Mouse (Mus musculus): ENCODE measurements at regions not wholly inside any gene's neighbourhood (a gene's known extent, or its start where the extent isn't known, plus 50 kb on each side); places are given as distances from the start of the nearest gene placed in this dataset.
A peak's percentile ranks its signal among the peaks of the same experiment; 100 is the strongest.

DNA sequence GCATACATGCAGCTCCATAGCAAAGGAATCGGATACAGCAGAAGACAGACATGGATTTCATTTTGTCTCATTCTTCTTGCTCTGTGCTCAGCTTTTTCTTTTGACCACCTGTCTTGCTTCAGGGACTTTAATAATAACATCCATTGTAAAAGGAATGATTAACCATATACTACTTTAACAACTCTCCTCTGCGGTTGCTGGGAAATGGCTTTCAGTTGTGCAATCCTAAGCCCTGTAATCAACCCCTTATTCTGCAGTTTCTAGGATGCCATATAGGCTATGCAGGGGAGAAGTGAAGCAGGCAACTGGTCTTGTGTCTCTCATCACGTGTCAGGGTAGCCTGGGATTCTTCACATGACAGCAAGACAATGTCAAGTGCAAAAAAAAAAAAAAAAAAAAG is 135.8 kb upstream of the Igf1 start:
- DNase-seq (ENCODE audit: low spot score), result no peak

DNA sequence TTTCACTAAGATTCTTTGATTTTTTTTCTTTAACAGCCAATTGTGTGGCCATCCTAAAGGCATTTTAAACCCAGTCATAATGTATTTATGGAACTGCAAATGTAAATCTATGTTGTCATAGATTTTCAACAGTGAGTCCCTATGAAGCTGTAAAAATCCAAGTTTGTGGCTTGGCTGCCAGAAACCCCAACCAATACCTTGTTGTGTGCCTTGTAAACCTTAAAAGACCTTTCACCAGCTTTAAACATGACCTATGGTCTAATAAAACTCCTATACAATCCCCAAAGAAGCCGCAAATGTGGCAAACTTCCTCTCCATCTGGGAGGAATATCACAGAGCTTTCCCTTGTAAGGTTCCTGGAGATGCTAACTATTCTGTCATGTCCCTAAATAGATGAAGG is 125.4 kb upstream of the Igf1 start:
- DNase-seq (ENCODE audit: low spot score), result no peak

DNA sequence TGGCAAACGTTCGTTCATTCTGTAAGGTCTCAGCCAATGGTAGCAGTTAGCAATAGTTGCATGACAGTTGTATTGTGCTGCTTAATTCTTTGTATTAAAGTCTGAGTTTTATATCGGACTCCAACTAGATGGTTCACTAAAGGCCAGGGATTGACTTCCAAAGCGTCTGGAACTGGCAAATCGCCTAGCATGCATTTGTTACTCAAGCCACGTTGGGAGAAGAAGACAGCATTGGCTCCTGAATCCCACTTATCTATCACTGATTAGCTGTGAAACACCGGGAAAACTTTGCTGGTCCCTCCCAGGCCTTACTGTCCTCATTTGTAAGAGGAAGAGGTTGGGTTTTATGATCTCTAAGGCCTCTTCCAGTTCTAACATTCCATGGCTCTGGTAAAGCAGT is 124.8 kb upstream of the Igf1 start:
- DNase-seq (ENCODE audit: low spot score), result peak; percentile 44

DNA sequence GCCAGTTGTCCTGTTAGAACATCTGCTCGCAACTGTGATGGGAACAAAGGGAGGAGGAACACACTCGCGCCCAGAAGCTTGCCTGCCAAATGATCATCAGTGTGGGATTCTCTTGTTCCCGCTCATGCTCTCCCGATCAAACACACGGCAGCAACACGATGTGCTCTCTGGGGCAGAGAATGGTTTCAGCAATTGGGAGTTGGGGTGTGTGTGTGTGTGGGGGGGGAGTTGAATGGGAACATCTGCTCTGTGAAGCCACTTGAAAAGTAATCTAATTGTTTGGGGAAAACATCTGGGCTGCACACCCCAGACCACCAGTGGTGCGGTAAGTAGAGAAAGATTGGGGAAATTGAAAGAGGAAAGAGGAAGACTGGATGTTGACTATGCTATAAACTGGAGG is 117.7 kb upstream of the Igf1 start:
- peak; percentile 33 for DNase-seq (ENCODE audit: low spot score)

DNA sequence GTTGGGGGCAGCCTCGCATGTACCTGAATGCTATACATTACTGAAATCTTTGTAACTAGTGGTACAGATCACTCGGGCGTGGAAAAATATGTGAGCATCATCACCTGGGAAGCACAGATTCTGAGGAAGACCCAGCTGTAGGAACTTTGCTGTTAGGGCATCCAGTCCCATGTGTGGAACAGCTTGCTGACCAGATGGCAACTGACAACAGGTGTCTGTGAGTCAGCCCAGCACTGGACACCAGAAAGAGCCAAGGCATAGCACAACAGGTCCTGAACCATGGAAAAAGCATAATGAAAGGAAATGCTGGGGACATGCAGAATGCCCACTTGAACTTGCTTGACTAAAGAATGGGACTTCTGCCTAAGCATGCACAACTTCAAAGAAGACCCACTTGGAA is 115.3 kb upstream of the Igf1 start:
- DNase-seq (ENCODE audit: low spot score), result no peak

DNA sequence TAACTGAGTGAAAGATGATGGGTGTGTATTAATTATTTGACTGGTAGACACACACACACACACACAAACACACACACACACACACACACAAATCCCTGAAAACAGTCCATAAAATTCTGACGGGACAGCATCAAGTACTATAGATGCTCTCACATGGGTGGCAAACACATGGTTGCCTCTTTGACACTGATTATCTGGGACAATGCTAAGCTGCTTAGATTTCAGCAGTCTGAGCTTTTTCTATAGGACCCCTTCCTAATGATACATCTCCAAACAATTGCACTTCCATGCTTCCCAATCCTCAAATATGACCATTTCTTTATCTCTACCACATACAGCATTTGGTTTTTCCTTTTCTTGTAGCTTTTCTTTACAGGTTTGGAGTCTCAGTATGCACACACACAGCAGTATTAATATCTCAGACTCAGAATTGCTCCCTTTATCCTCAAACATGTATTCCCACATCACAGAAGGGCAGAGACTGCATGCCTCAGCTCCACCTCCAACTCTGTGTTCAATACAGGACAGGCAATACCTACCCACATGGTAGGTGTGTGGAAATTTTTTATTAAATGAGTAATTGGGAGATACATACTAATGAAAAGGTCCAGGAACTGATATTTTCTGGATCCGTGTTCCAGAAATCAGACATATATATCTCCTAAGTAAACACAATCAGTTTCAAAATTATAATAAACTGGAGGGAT is 110.1 kb upstream of the Igf1 start:
- DNase-seq (ENCODE audit: low spot score), result no peak

DNA sequence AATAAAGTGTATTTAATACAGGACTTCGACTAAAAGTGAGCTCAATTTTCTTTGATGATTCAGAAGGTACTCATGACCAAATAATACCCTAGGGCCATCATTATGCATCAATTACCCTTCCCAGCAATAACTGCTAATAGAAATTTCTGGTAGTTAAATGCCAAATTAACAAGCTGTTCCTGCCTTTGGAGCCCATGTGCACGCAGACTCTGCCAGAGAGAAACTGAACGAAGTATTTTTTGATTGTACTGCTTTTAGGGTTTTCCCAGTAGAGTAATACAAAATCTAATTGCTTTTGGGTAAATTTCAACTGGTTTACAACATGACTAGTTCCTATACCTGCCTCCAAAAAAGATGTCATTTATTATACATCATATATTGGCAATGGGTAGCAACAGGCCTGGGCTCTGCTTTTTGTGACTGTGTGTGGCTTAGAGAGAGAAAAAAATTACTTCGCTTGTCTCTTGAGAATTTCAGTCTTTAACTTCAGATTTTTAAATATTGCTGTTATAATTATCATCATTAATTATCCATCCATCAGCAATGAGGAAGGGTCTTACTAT is 109.4 kb upstream of the Igf1 start:
- DNase-seq (ENCODE audit: low spot score), result no peak

DNA sequence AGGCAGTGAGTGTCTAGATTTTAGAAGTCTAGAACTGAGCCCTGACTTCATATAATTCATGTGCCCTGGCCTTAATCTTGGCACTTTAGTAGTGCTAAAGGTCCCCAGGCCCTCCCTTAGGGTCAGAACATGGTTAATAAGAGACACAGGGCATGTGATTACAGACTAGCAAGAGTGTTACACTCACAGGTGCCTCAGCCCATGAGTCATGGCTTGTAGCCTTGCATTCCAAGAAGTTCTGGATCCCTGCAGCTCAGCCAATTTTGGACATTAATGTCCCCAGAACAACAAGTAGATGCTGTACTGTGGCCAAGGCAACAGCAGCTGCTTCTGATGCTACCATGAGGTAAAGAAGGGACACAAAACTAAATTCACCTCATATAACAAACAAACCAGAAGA is 107.7 kb upstream of the Igf1 start:
- no peak for DNase-seq (ENCODE audit: low spot score)

DNA sequence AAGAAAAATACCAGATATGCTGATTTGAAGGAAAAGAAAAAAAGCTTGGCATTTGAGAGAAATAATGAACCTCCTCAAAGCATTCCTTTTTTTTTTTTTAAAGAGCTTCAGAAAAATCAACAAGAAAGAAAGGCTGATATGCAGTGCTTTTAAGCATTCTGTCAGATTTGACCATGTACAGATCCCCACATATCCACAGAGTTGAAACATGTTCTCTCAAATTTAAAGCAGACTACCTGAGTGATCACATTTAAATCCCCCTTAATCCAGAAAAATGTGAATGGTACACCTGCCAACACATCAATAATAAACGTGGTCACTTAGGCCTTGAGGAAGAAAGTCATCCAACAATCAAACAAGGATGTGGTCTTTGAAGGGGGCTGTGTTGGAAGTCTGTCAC is 107.1 kb upstream of the Igf1 start:
- DNase-seq (ENCODE audit: low spot score), result no peak

DNA sequence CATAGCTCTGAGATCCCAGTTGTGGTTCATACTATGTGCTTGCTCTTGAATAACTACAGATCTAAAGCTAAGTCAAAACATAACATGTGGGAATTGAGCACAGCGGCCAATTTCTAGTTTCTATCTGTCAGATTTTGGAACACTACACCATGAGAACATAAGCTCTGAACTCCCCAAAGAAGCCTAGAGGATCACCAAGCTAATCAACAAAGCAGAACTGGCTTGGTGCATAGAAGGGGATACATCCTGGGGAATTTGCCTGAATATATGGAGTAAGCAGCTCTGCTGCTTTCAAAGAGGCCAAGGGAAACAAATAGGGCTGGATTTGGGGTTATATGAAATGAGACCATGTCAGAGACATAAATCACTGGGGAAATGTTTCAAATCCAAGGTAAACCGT is 105.9 kb upstream of the Igf1 start:
- DNase-seq (ENCODE audit: low spot score), result no peak

DNA sequence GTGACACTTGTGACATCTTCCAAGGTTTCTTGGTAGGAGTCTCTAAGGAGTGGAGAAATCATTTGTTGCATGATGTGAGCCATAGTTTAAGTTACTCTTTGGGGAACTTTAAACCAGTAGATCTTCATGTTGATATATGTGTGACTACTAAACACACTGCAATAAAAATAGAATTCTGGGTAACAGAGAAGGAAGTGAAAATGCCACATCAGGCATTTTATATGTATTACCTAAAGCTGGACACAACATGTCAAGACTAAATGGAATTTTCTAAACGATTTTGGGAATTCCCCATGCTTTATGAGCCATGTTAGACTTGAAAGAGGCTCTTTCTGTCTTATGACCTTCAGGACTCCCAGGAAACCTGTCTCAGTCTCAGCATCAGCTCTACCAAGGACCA is 104.6 kb upstream of the Igf1 start:
- DNase-seq (ENCODE audit: low spot score), result no peak

DNA sequence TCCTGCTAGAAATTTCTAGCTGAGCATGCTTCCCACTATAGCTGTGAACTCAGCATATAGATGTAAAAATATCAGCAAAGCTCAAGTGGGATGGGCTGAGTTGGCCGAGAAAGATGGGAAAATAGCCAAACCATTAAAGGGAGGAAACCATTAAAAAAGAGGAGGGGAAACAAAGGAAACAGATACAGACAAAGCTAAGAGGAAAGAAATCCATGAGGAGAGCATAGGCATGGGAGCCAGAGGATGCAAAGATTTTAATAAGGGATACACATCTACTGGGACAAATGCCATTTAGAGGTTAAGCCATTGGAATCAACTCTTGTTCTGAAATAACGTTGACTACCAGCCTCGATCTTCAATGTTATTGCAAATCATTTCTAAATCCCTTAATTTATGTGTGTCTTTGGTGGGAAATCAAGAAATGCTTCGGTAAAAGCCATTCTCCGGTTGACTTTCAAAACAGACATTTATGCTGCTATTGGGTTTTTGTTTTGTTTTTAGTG is 96.5 kb upstream of the Igf1 start:
- DNase-seq (ENCODE audit: low spot score), result no peak

DNA sequence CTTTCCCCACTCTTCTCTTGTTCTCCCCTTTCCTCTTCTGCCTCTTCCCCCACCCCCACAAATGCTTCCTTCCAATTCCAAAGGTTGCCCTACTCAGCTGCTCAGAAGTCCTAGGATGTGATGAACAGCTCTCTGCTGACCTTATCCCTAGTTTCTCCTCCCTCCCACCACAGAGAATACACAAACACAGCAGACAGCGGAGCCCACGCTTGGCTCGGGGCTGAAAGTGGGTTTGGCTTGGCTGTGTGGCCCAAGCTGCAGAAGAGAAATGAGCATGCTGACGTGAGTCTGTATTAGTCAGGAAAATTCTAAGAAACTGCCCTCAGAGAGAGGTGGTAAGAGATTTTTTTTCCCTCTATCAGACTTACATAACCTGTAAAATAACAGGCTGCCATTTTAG is 70.5 kb upstream of the Igf1 start:
- peak; percentile 39 for DNase-seq (ENCODE audit: low spot score)

DNA sequence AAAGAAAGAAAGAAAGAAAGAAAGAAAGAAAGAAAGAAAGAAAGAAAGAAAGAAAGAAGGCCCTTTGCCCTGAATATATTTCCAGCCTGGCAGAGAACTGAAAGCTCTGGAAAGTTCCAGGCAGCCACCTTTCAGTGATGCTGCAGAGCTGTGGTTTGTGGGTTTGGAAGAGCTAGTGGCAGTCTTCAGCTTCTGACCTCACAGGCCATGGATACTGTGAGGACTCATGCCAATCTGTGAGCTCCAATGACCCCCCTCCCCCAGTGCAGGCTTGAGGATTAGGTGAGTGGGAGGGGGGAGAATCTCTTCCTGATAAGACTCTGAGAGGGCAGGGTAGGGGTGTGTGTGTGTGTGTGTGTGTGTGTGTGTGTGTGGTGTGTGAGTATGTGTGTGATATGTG is 65.7 kb upstream of the Igf1 start:
- DNase-seq (ENCODE audit: low spot score), result no peak

DNA sequence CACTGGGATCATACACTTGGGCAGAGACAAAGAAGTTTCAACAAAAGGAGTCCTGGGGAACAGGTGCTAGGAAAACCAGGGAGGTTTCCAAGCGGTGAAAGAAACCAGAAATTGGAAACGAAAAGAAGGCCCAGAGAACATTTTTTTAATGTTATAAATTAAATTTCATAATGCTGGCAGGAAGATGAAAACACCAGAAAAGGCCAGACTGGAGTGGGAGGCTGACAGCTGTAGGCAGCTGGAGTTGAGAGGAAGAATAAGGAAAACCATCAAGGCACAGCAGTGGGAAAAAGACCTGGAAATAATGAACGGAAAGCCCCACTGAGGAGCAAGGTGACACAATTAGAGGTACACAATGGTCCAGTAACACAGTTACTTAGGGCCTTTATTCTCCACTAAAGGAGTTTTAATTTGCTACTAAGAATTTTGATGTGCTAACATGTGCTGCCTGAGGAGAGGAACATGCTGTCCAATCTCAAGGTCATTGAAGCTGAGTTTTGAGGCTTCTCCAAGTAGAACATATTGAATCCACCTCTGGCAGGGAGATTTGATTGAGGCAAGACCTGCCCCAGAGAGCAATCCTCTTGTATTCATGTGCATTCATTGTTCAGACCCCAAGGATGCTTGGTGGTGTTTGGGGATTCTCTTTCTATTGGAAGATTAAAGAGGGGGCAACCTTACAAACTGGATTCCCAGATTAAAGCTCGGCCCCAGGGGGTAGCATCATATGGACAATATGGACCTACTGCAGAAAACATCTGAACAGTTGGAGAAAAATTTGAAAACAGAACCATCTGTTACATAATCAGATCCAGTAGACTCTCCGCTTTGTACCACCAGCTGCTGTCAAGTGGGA is 53.9 kb upstream of the Igf1 start:
- no peak for DNase-seq (ENCODE audit: low spot score)

DNA sequence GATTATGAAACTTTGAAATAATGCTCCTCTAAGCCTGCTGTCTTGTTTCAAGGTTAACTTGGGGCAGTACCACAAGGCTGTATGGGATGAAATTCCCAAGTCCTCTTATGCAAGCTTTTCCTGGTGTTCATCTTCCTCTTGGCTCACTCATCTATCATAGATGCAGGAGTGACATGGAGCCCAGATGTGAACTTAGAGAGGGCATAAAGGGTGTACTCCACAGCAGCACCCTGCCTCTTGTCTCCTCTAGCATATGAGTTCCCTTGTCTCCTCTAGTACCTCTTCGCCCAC is 53.3 kb upstream of the Igf1 start:
- no peak for DNase-seq (ENCODE audit: low spot score)
